Mouse (Mus musculus) midbrain, embryonic 14.5 days (tissue): ENCODE data around the gene Kif1a. TPM values are rescaled to one million over a fixed set of nuclear protein-coding genes. Genes with fewer than 3 reads are reported as not detected.

Experiments
- ATAC-seq: fragments of 200-750 bp; cut with Nextera tagmentation; 2 replicates; pipeline ENCODE4 v1.8.0; 2017; ENCODE audit warnings: moderate number of reproducible peaks, moderate library complexity; ENCODE audit not compliant: low FRiP score, low TSS enrichment
- DNase-seq: peaks from one replicate; pipeline ENCODE4 v3.0.0-alpha.2; 2015
- H3K27ac ChIP-seq: fragments of 300-500 bp; sonication (generic); replicated peaks from 2 replicates; pipeline ENCODE4 v1.5.1; 2014; ENCODE audit warnings: mild to moderate bottlenecking, low read depth, low read length, moderate library complexity
- H3K27me3 ChIP-seq: fragments of 300-500 bp; sonication (generic); 2 replicates; pipeline ENCODE4 v1.6.1; 2014; ENCODE audit warnings: low read length, control low read depth, mixed read lengths; ENCODE audit not compliant: control insufficient read depth, insufficient read depth
- H3K36me3 ChIP-seq: fragments of 300-500 bp; sonication (generic); 2 replicates; pipeline ENCODE4 v1.6.1; 2014; ENCODE audit warnings: low read length, control low read depth; ENCODE audit not compliant: control insufficient read depth, insufficient read depth
- H3K4me1 ChIP-seq: fragments of 300-500 bp; sonication (generic); 2 replicates; pipeline ENCODE4 v1.6.1; 2014; ENCODE audit warnings: mild to moderate bottlenecking, antibody characterized with exemption, low read length, control low read depth; ENCODE audit not compliant: control insufficient read depth, insufficient read depth
- H3K4me2 ChIP-seq: fragments of 300-500 bp; sonication (generic); 2 replicates; pipeline ENCODE4 v1.6.1; 2014; ENCODE audit warnings: mild to moderate bottlenecking, low read length, moderate library complexity
- H3K4me3 ChIP-seq: fragments of 300-500 bp; sonication (generic); replicated peaks from 2 replicates; pipeline ENCODE4 v1.5.1; 2014; ENCODE audit warnings: low read depth, low read length
- H3K9ac ChIP-seq: fragments of 300-500 bp; sonication (generic); replicated peaks from 2 replicates; pipeline ENCODE4 v1.6.1; 2014; ENCODE audit warnings: mild to moderate bottlenecking, low read length, moderate library complexity
- H3K9me3 ChIP-seq: fragments of 300-500 bp; sonication (generic); 2 replicates; pipeline ENCODE4 v1.6.1; 2016; ENCODE audit warnings: low read length, control low read depth, mixed read lengths; ENCODE audit not compliant: control insufficient read depth
- whole genome bisulfite sequencing: fragments of 180-500 bp; shearing (Covaris S2); extraction: QIAGEN DNeasy Blood & Tissue Kit; methylation state at CpG from one replicate; pipeline ENCODE4 v1.1.7; 2014; 5-methylcytosine and 5-hydroxymethylcytosine counted together
- polyA plus RNA-seq: library from polyadenylated mRNA; unstranded; fragments of >200 nt; fragmentation: Nextera tagmentation; extraction: Ambion mirVana; gene quantifications from 2 replicates; pipeline ENCODE4 v1.2.1, GENCODE M21; 2014

Kif1a gene
- polyA plus RNA-seq = 228 and 350 TPM in 2 replicates

- peak; percentile 94 for DNase-seq
- Histone ChIP-seq H3K4me3 (peak within 1 kb of the TSS; percentile 86), H3K9me3 (no peaks in the 10 kb centered on the region), H3K36me3 (peaks cover 8% of the 10 kb centered on the region; the same call in 1 of the 2 replicates), H3K9ac (peak within 1 kb of the TSS; percentile 92), H3K4me1 (peaks cover 17% of the 10 kb centered on the region), H3K27ac (peak within 1 kb of the TSS; percentile 91), H3K27me3 (no peaks in the 10 kb centered on the region; the same call in 1 of the 2 replicates), H3K4me2 (peak within 1 kb of the TSS; percentile 93)
- 0% methylated on average over 39 of the region's 39 CpGs for WGBS
- peak; percentile 93 for ATAC-seq
Observed at GRCm38 (mm10) chr1:93101571-93102061, at the start of gene Kif1a. TSS of gene Kif1a (minus strand) at chr1:93101951.

GRCm38 (mm10) chr1:93150907-93151661, 49.3 kb upstream of the Kif1a start:
- H3K27me3 ChIP-seq = no peaks in the 10 kb centered on the region
- H3K27ac ChIP-seq = no peak overlapping the region
- no peak overlapping the region for H3K4me2 ChIP-seq
- no peaks in the 10 kb centered on the region for H3K36me3 ChIP-seq
- ATAC-seq (no peak), DNase-seq (no peak)
- H3K4me1 ChIP-seq = no peaks in the 10 kb centered on the region
- no peak overlapping the region for H3K4me3 ChIP-seq
- 64% methylated on average over 2 of the region's 2 CpGs for WGBS
- no peak overlapping the region for H3K9ac ChIP-seq
- H3K9me3 ChIP-seq = no peaks in the 10 kb centered on the region

- WGBS = 75% methylated on average over 9 of the region's 9 CpGs
- no peak overlapping the region for H3K9ac ChIP-seq
- DNase-seq (peak; percentile 6), ATAC-seq (no peak)
- no peaks in the 10 kb centered on the region for H3K9me3 ChIP-seq
- H3K4me1 ChIP-seq = no peaks in the 10 kb centered on the region
- no peak overlapping the region for H3K4me3 ChIP-seq
- no peaks in the 10 kb centered on the region for H3K27me3 ChIP-seq
- H3K4me2 ChIP-seq = no peak overlapping the region
- H3K36me3 ChIP-seq = no peaks in the 10 kb centered on the region
- no peak overlapping the region for H3K27ac ChIP-seq
Observed at GRCm38 (mm10) chr1:93144176-93144575, 42.4 kb upstream of the Kif1a start.

GRCm38 (mm10) chr1:93142871-93143270, 41.1 kb upstream of the Kif1a start:
- Histone ChIP-seq H3K4me3 (no peak overlapping the region), H3K27me3 (no peaks in the 10 kb centered on the region), H3K4me2 (no peak overlapping the region), H3K4me1 (no peaks in the 10 kb centered on the region), H3K9ac (no peak overlapping the region), H3K36me3 (no peaks in the 10 kb centered on the region), H3K27ac (no peak overlapping the region), H3K9me3 (no peaks in the 10 kb centered on the region)
- no peak for DNase-seq
- no peak for ATAC-seq
- WGBS = 89% methylated on average over 1 of the region's 1 CpGs

GRCm38 (mm10) chr1:93139713-93140112, 38.0 kb upstream of the Kif1a start:
- Histone ChIP-seq H3K27me3 (no peaks in the 10 kb centered on the region), H3K27ac (no peak overlapping the region), H3K9me3 (no peaks in the 10 kb centered on the region), H3K9ac (no peak overlapping the region), H3K4me2 (no peak overlapping the region), H3K36me3 (no peaks in the 10 kb centered on the region), H3K4me1 (no peaks in the 10 kb centered on the region), H3K4me3 (no peak overlapping the region)
- 90% methylated on average over 7 of the region's 7 CpGs for WGBS
- no peak for DNase-seq
- no peak for ATAC-seq

GRCm38 (mm10) chr1:93138534-93138933, 36.8 kb upstream of the Kif1a start:
- H3K9me3 ChIP-seq = no peaks in the 10 kb centered on the region
- H3K27ac ChIP-seq = no peak overlapping the region
- no peaks in the 10 kb centered on the region for H3K4me1 ChIP-seq
- H3K36me3 ChIP-seq = no peaks in the 10 kb centered on the region
- ATAC-seq (no peak), DNase-seq (no peak)
- no peaks in the 10 kb centered on the region for H3K27me3 ChIP-seq
- H3K9ac ChIP-seq = no peak overlapping the region
- no peak overlapping the region for H3K4me3 ChIP-seq
- 85% methylated on average over 6 of the region's 6 CpGs for WGBS
- H3K4me2 ChIP-seq = no peak overlapping the region

GRCm38 (mm10) chr1:93135036-93135526, 33.3 kb upstream of the Kif1a start, which contains the start of gene Agxt:
TSS of gene Agxt (plus strand) at chr1:93135240.
- no peaks in the 10 kb centered on the region for H3K27me3 ChIP-seq
- DNase-seq = no peak
- H3K4me1 ChIP-seq = no peaks in the 10 kb centered on the region
- H3K9me3 ChIP-seq = no peaks in the 10 kb centered on the region
- H3K27ac ChIP-seq = no peak within 1 kb of the TSS
- ATAC-seq = no peak
- WGBS = 91% methylated on average over 12 of the region's 12 CpGs
- no peak within 1 kb of the TSS for H3K4me3 ChIP-seq
- no peak within 1 kb of the TSS for H3K4me2 ChIP-seq
- no peak within 1 kb of the TSS for H3K9ac ChIP-seq
- no peaks in the 10 kb centered on the region for H3K36me3 ChIP-seq

GRCm38 (mm10) chr1:93132676-93133075, 30.9 kb upstream of the Kif1a start:
- 73% methylated on average over 8 of the region's 8 CpGs for WGBS
- Histone ChIP-seq H3K9ac (no peak overlapping the region), H3K4me2 (no peak overlapping the region), H3K36me3 (no peaks in the 10 kb centered on the region), H3K4me3 (no peak overlapping the region), H3K9me3 (no peaks in the 10 kb centered on the region), H3K27me3 (no peaks in the 10 kb centered on the region), H3K4me1 (no peaks in the 10 kb centered on the region), H3K27ac (no peak overlapping the region)
- ATAC-seq (no peak), DNase-seq (no peak)
